Mouse (Mus musculus) B cell, adult 62 days (primary cell): Measurements from ENCODE around the gene Fmo1. TPM values are rescaled to one million over a fixed set of nuclear protein-coding genes. Genes with fewer than 3 reads are reported as not detected.

ENCODE experiments used
- total RNA-seq: library from RNA; stranded (reverse); gene quantifications from 4 replicates; pipeline ENCODE4 v1.2.4, GENCODE M21; 2023

Fmo1 gene
- not detected in 4 replicates for total RNA-seq

DNA sequence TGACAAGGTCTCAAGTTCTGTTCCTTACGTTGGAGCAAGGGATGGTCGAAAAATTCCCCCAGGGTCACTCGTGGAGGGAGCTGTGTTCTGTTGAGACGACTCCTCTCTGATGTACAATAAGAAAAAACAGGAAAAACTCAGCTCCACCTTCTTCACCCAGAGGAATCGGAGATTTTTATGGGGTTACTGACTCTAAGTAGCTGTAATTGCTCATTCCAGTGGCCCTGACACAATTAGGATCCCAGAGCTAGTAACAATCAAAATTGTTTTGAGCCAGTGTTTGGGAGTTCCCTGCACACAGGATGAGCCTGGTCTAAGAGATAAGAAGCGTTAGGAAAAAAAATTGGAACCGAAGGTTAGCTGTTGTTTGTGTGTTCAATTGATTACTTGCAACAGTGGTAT, at the start of gene Fmo1:
Gene Fmo1 (minus strand): TSS at position 331 of the 402 bp plus-strand sequence.

DNA sequence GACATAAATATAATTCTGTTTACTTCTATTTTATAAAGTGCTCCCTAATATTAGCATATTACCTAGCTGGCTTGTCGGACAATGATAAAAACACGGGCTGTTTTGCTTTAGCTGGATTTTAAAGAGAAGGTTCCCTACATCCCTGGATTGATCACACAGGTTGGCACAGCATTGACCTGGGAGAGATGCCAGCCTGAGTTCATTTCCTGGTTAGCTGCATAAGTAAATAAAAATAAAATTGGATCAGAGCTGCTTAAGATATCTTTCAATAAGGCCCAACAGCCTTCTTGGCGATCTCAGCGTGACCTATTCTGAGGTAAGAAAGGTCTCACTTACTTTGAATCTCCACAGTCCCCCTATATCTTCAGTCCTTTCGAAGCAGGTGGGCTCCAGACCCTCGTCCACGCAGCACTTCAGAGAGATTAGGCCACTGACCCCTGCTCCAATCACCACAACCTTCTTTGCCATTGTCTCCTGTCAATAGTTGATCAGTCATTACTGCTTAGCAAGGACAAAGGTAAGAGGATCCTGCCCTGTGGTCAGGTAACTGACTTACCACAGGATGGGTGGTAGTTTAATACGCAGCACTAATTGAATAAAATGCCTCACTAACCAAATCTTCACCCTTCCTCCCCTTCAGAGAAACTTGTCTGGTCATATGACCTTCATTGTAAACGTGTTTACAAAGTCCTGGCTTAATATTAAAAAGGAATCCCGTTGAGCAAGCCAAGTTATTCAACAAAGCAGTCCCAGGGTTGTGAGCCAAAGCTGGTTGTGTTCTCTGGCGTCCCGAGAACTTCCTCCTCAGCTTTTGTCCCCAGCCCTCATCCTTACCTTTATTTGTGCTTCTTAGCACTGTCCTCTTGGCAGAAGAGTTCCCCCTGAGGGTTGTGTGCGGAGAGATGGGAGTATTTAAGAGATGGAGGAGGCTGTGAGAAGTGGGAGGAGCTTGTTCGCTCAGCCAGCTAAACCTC, 31.7 kb upstream of the Fmo1 start, which contains the start of gene Fmo2:
Gene Fmo2 (minus strand): TSS at position 889 of the 974 bp plus-strand sequence.

DNA sequence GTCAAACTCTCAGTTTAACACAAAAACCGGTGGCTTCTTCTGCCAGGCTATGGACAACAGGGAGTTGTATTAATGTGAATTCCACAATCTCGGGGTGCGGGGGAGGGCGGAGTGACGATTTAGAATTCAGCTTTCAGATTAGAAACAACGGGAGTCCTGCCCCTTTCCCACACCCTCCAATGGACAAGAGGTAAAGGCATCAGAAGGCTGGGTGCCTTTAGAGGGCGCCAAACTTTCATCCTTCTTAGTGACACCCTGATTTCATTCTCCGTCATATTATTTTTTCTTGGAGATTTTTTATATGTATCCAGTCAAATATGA, 52.6 kb downstream of the Fmo1 start, which contains the start of gene Fmo4:
Gene Fmo4 (minus strand): TSS at position 137 of the 321 bp plus-strand sequence.

Other genes with a start within 250 kb of the Fmo1 start
- not detected in 4 replicates for gene Myoc, start 227.5 kb downstream of the Fmo1 start, total RNA-seq
- gene Myocos, start 208.4 kb downstream of the Fmo1 start, total RNA-seq = 1.2 TPM in 1 of 4 replicates, not detected in the others
- 375 to 397 TPM (median 383 TPM) in 4 replicates for gene Prrc2c, start 126.1 kb downstream of the Fmo1 start, total RNA-seq
- gene Fmo4, start 52.6 kb downstream of the Fmo1 start, total RNA-seq = not detected in 4 replicates
- not detected in 4 replicates for gene Fmo2, start 32.1 kb upstream of the Fmo1 start, total RNA-seq
- not detected in 4 replicates for gene Fmo6, start 70.9 kb upstream of the Fmo1 start, total RNA-seq
- not detected in 4 replicates for gene Fmo3, start 117.9 kb upstream of the Fmo1 start, total RNA-seq
- gene Mroh9, start 219.1 kb upstream of the Fmo1 start, total RNA-seq = not detected in 4 replicates